Mouse (Mus musculus) stomach, postnatal 0 days (tissue): ENCODE results near the gene Hist1h1t. TPM values are rescaled to one million over a fixed set of nuclear protein-coding genes. Genes with fewer than 3 reads are reported as not detected.
A peak's percentile ranks its signal among the peaks of the same experiment; 100 is the strongest.

Experiments
- ATAC-seq: fragments of 200-750 bp; cut with Nextera tagmentation; 2 replicates; pipeline ENCODE4 v1.8.0; 2017; ENCODE audit not compliant: low FRiP score, low TSS enrichment
- DNase-seq: peaks from one replicate; pipeline ENCODE4 v3.0.0-alpha.2; 2016; ENCODE audit warnings: low spot score
- H3K27ac ChIP-seq: fragments of 300-500 bp; sonication (generic); replicated peaks from 2 replicates; pipeline ENCODE4 v1.5.1; 2014; ENCODE audit warnings: mild to moderate bottlenecking, control low read depth
- H3K27me3 ChIP-seq: fragments of 300-500 bp; sonication (generic); 2 replicates; pipeline ENCODE4 v1.6.1; 2014; ENCODE audit warnings: low read length; ENCODE audit not compliant: control insufficient read depth, insufficient read depth
- H3K36me3 ChIP-seq: fragments of 300-500 bp; sonication (generic); 2 replicates; pipeline ENCODE4 v1.6.1; 2014; ENCODE audit warnings: low read length, mixed read lengths; ENCODE audit not compliant: control insufficient read depth, insufficient read depth
- H3K4me1 ChIP-seq: fragments of 300-500 bp; sonication (generic); replicated peaks from 2 replicates; pipeline ENCODE4 v1.6.1; 2014; ENCODE audit warnings: antibody characterized with exemption; ENCODE audit not compliant: control insufficient read depth, insufficient read depth
- H3K4me2 ChIP-seq: fragments of 300-500 bp; sonication (generic); replicated peaks from 2 replicates; pipeline ENCODE4 v1.6.1; 2014; ENCODE audit warnings: low read depth, mild to moderate bottlenecking, control low read depth, moderate library complexity
- H3K4me3 ChIP-seq: fragments of 300-500 bp; sonication (generic); 2 replicates; pipeline ENCODE4 v1.5.1; 2014; ENCODE audit warnings: low read depth, low read length, control low read depth
- H3K9ac ChIP-seq: fragments of 300-500 bp; sonication (generic); 2 replicates; pipeline ENCODE4 v1.6.1; 2014; ENCODE audit warnings: mild to moderate bottlenecking, low read length, control low read depth, mixed read lengths
- H3K9me3 ChIP-seq: fragments of 300-500 bp; sonication (generic); 2 replicates; pipeline ENCODE4 v1.6.1; 2016; ENCODE audit warnings: low read length; ENCODE audit not compliant: control insufficient read depth
- CTCF ChIP-seq: IDR thresholded peaks from 2 replicates; pipeline ENCODE4 v1.5.1; 2016; ENCODE audit warnings: antibody characterized with exemption, low read depth, mild to moderate bottlenecking, moderate library complexity
- EP300 ChIP-seq: optimal IDR thresholded peaks from 2 replicates; pipeline ENCODE3; 2016; ENCODE audit warnings: antibody characterized with exemption
- WGBS: fragments of 180-500 bp; shearing (Covaris S2); extraction: QIAGEN DNeasy Blood & Tissue Kit; methylation state at CpG from one replicate; pipeline ENCODE4 v1.1.7; 2014; 5-methylcytosine and 5-hydroxymethylcytosine counted together
- polyA plus RNA-seq: library from polyadenylated mRNA; unstranded; fragments of >200 nt; fragmentation: Nextera tagmentation; extraction: Ambion mirVana; gene quantifications from 2 replicates; pipeline ENCODE4 v1.2.1, GENCODE M21; 2015

Hist1h1t gene
- not detected in 2 replicates for polyA plus RNA-seq

DNA sequence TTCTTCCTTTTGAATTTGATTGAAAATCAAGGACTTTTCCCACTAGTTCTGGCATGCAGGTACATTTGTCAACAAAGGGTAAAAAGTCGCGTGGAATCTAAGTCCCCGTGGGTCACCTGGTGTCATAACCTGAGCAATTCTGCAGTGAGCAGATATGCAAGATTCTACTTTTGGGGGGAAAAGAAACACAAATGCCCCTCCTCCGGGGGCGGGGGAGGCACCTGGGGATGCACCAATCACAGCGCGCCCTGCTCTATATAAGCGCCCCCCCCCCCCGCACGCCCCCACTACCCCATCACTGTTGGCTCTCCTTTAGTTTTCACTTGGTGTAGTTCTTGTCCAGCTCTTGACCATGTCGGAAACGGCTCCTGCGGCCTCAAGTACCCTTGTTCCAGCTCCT is at the start of gene Hist1h1t:
Gene Hist1h1t, plus strand, starts transcription at position 301 of the 400 bp plus-strand sequence.
- DNase-seq (no peak), ATAC-seq (no peak)
- WGBS, result 57% methylated on average over 10 of the region's 13 CpGs
- Histone ChIP-seq H3K36me3 (no peaks in the 10 kb centered on the region), H3K27ac (no peak within 1 kb of the TSS), H3K4me3 (no peak within 1 kb of the TSS), H3K4me1 (no peaks in the 10 kb centered on the region), H3K9me3 (no peaks in the 10 kb centered on the region), H3K9ac (no peak within 1 kb of the TSS), H3K4me2 (no peak within 1 kb of the TSS), H3K27me3 (no peaks in the 10 kb centered on the region)
- TF ChIP-seq CTCF (no peak), EP300 (no peak)

DNA sequence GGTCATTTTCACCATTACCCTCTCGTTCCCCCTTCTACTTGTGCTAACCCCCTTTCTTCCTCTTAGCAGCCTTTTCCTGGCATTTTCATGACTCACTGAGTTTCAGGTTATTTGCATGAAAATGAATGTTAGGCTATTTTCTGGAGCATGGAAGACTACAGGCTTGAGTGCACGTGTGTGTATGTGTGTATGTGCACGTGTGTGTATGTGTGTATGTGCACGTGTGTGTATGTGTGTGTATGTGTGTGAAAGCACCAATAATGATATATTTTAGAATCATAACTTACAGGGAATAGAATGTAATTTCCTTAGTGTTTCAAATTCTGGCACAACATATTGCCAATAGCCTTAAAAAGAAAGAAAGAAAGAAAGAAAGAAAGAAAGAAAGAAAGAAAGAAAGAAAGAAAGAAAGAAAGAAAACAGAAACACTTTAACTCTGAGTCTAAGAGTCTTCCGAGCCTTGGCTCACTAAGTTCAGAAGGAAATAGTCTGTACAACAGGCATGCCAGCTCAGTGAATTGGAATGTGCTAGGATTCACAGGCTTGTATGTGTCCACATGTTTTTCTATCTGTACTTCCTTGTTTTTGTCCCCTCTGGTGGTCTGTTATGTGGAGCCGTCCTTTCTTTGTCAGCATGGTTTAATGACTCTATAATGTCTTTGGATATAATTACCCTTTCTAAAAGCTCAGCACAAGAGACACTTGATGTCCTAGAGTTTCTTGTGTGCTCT is 35.8 kb upstream of the Hist1h1t start:
- TF ChIP-seq EP300 (no peak), CTCF (no peak)
- no peaks in the 10 kb centered on the region for H3K9me3 ChIP-seq
- no peak overlapping the region for H3K4me2 ChIP-seq
- 52% methylated on average over 6 of the region's 6 CpGs for WGBS
- H3K36me3 ChIP-seq, result no peaks in the 10 kb centered on the region
- H3K27ac ChIP-seq, result no peak overlapping the region
- H3K9ac ChIP-seq, result no peak overlapping the region
- ATAC-seq (no peak), DNase-seq (no peak)
- H3K4me3 ChIP-seq, result no peak overlapping the region
- no peaks in the 10 kb centered on the region for H3K4me1 ChIP-seq
- no peaks in the 10 kb centered on the region for H3K27me3 ChIP-seq

DNA sequence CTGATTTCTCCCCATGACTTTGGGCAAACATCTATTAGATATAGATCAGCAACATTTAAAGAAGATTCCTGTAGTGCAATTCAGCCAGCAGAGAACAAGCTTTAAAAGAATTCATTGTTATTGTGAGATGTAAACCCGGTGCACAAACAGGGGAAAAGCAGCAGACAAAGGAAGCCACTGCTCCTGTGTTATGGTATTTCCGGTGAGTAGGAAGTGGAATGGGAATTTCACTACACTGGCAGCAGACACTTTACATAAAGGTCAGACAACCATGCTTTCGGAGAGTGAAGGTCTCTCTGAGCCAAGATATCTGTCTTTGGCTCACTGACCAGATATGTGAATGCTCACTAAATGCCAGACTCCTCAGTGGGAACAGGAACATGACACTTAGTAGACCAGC is 33.1 kb upstream of the Hist1h1t start:
- ATAC-seq, result no peak
- H3K36me3 ChIP-seq, result no peaks in the 10 kb centered on the region
- H3K9me3 ChIP-seq, result no peaks in the 10 kb centered on the region
- TF ChIP-seq EP300, result no peak
- TF ChIP-seq CTCF, result no peak
- no peaks in the 10 kb centered on the region for H3K27me3 ChIP-seq
- no peaks in the 10 kb centered on the region for H3K4me1 ChIP-seq
- WGBS, result 54% methylated on average over 3 of the region's 3 CpGs
- H3K27ac ChIP-seq, result no peak overlapping the region
- no peak overlapping the region for H3K4me2 ChIP-seq
- DNase-seq, result no peak
- H3K4me3 ChIP-seq, result no peak overlapping the region
- H3K9ac ChIP-seq, result no peak overlapping the region

DNA sequence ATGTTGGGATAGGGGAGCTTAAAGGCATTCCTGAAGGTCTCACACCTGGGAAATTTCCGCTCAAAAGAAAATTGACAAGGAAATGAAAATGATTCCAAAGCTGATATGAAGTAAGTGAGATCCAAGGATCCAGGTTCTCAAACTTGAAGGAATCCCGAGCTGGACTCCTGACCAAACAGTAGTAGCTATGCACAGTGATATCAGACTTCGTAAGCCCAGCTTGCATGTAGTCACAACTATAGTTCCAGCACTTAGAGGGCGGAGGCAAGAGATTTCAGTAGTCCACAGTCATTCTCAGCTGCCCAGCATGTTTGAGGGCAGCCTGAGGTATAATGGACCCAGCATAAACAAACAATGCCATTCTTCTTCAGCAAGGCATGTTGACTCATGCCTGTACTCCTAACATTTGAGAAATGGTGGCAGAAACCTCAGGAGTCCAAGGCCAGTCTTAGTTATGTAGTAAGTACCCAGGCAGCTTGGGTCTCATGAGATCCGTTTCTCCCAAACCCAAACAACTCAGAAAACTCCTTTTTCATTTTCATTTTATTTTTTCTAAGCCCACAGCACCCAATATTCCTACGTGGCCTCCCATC is 13.5 kb upstream of the Hist1h1t start:
- DNase-seq (no peak), ATAC-seq (no peak)
- Histone ChIP-seq H3K9ac (no peak overlapping the region), H3K4me3 (no peak overlapping the region), H3K27ac (no peak overlapping the region), H3K27me3 (no peaks in the 10 kb centered on the region), H3K9me3 (no peaks in the 10 kb centered on the region), H3K4me2 (no peak overlapping the region), H3K4me1 (peaks cover 3% of the 10 kb centered on the region; the same call in 1 of the 2 replicates), H3K36me3 (no peaks in the 10 kb centered on the region)
- TF ChIP-seq CTCF, result no peak
- 58% methylated on average over 6 of the region's 6 CpGs for WGBS

DNA sequence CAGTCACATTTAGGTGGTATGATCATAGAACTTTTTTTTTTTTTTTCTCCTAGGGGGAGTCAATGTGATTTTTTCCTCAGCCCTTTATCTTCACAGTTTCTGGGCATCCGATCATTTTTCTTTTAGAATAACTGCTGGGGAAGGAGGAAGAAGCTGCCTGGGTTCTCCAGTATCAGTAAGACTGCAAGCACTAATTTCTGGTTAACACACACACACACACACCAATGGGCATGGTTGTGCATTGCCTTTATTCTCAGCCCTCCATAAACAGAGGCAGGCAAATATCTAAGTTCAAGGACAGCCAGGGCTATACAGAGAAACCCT is 13.0 kb upstream of the Hist1h1t start:
- Histone ChIP-seq H3K4me1 (peaks cover 3% of the 10 kb centered on the region; the same call in 1 of the 2 replicates), H3K4me2 (peak overlapping the region; percentile 52), H3K27me3 (no peaks in the 10 kb centered on the region), H3K9me3 (no peaks in the 10 kb centered on the region), H3K27ac (peak overlapping the region; percentile 93; the same call in 1 of the 2 replicates), H3K4me3 (peak overlapping the region; percentile 30), H3K9ac (peak overlapping the region; percentile 51; the same call in 1 of the 2 replicates), H3K36me3 (no peaks in the 10 kb centered on the region)
- ATAC-seq (no peak), DNase-seq (no peak)
- TF ChIP-seq EP300 (no peak), CTCF (no peak)
- 27% methylated on average over 1 of the region's 1 CpGs for WGBS
